Mouse (Mus musculus) midbrain, postnatal 0 days (tissue): Measurements from ENCODE around the gene Camp. TPM values are rescaled to one million over a fixed set of nuclear protein-coding genes. Genes with fewer than 3 reads are reported as not detected.

Experiments used
- ATAC-seq: fragments of 200-750 bp; cut with Nextera tagmentation; 2 replicates; pipeline ENCODE4 v1.8.0; 2017; ENCODE audit warnings: moderate number of reproducible peaks, mild to moderate bottlenecking, moderate TSS enrichment, moderate library complexity; ENCODE audit not compliant: low FRiP score
- DNase-seq: peaks from one replicate; pipeline ENCODE4 v3.0.0-alpha.2; 2015; ENCODE audit warnings: low spot score
- H3K27ac ChIP-seq: fragments of 300-500 bp; sonication (generic); 2 replicates; pipeline ENCODE4 v1.5.1; 2014; ENCODE audit warnings: low read depth, mild to moderate bottlenecking, low read length, mixed read lengths
- H3K27me3 ChIP-seq: fragments of 300-500 bp; sonication (generic); 2 replicates; pipeline ENCODE4 v1.6.1; 2014; ENCODE audit warnings: low read length, control low read depth, mixed read lengths; ENCODE audit not compliant: insufficient read depth
- H3K36me3 ChIP-seq: fragments of 300-500 bp; sonication (generic); 2 replicates; pipeline ENCODE4 v1.6.1; 2014; ENCODE audit warnings: low read length, control low read depth, mixed read lengths; ENCODE audit not compliant: insufficient read depth
- H3K4me1 ChIP-seq: fragments of 300-500 bp; sonication (generic); 2 replicates; pipeline ENCODE4 v1.6.1; 2014; ENCODE audit warnings: mild to moderate bottlenecking, control low read depth, antibody characterized with exemption, low read length, mixed read lengths; ENCODE audit not compliant: insufficient read depth
- H3K4me2 ChIP-seq: fragments of 300-500 bp; sonication (generic); 2 replicates; pipeline ENCODE4 v1.6.1; 2014; ENCODE audit warnings: low read depth, mild to moderate bottlenecking, low read length, mixed read lengths; ENCODE audit not compliant: poor library complexity, severe bottlenecking
- H3K4me3 ChIP-seq: fragments of 300-500 bp; sonication (generic); 2 replicates; pipeline ENCODE4 v1.5.1; 2014; ENCODE audit warnings: low read depth, mild to moderate bottlenecking, low read length, moderate library complexity
- H3K9ac ChIP-seq: fragments of 300-500 bp; sonication (generic); replicated peaks from 2 replicates; pipeline ENCODE4 v1.6.1; 2014; ENCODE audit warnings: mild to moderate bottlenecking, low read length, moderate library complexity, mixed read lengths; ENCODE audit not compliant: poor library complexity, severe bottlenecking
- H3K9me3 ChIP-seq: fragments of 300-500 bp; sonication (generic); 2 replicates; pipeline ENCODE4 v1.6.1; 2016; ENCODE audit warnings: low read length, control low read depth
- CTCF ChIP-seq: IDR thresholded peaks from 2 replicates; pipeline ENCODE4 v1.5.1; 2016; ENCODE audit warnings: antibody characterized with exemption, mild to moderate bottlenecking
- WGBS: fragments of 180-500 bp; shearing (Covaris S2); extraction: QIAGEN DNeasy Blood & Tissue Kit; methylation state at CpG from one replicate; pipeline ENCODE4 v1.1.7; 2014; 5-methylcytosine and 5-hydroxymethylcytosine counted together
- polyA plus RNA-seq: library from polyadenylated mRNA; unstranded; fragments of >200 nt; fragmentation: Nextera tagmentation; extraction: Ambion mirVana; gene quantifications from 2 replicates; pipeline ENCODE4 v1.2.1, GENCODE M21; 2015
- total RNA-seq: library from RNA; depleted of rRNA; stranded (reverse); fragments of >200 nt; gene quantifications from 2 replicates; pipeline ENCODE4 v1.2.3, GENCODE M21; 2014

Gene Camp
- total and polyA plus RNA-seq, 2 experiments from 2014 or later = 0.21 TPM; not detected in 1

DNA sequence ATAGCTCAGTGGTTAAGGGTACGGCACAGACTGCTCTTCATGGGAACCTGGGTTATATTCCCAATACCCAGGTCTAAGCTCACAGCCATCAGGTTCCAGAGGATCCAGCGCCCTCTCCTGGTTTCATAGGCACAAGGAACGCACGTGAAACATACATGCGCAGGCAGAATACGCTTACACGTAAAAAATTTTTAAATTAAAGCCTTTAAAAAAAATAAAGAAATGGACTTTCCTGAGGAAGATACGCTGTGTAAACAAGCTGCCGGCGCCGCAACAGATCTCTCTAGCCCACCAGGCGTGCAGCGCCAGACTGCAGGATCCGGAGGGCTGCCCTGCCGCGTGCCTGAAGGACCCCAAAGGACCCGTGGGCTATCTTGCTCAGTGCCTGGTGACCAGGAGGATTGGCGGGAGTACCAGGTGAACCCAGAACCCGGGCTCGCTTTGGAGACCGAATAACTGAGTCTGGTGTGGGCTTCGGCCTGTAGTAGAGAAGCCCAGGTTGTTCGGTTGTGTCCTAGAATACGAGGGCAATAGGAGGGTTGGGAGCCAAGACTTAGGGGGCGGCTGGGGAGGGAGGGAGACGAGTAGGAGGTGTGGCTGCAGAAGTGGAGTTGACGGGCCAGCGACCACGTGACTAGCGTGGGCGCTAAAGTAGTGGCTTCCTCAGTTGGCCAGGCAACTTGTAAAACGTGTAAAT, 16.9 kb downstream of the Camp start, which contains the start of gene Nme6:
Nme6 (plus strand) TSS at position 359 of the 697 bp plus-strand sequence.
- peak; percentile 90 for TF ChIP-seq CTCF
- peak; percentile 90 for DNase-seq
- peak within 1 kb of the TSS; percentile 87 for H3K27ac ChIP-seq
- no peaks in the 10 kb centered on the region for H3K9me3 ChIP-seq
- H3K4me1 ChIP-seq = no peaks in the 10 kb centered on the region
- peak; percentile 96 for ATAC-seq
- peak within 1 kb of the TSS; percentile 74 for H3K9ac ChIP-seq
- peak within 1 kb of the TSS; percentile 85 for H3K4me2 ChIP-seq
- H3K4me3 ChIP-seq = peak within 1 kb of the TSS; percentile 61
- under 1% methylated on average over 32 of the region's 32 CpGs for WGBS
- no peaks in the 10 kb centered on the region for H3K27me3 ChIP-seq
- H3K36me3 ChIP-seq = 0 out of 2 replicates have a peak, but pooled peaks cover 7% of the 10 kb centered on the region

DNA sequence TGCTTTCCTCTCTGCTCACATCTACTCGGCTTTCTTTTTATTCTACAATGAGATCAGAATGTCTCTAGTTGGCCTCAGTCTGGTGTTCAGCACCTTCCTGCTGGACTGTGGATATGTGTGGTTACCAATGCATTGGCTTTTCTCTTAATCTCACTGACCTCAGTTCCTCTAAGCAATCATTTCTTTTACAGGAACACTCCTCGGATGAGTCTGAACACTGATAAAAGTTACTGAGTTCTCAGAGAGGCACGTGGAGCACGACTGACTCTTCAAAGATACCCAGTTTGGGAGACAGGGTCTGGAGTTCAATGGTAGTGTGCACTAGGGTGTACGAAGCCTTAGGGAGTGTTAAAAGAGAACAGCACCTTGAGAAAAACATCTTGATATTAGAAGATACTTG, 23.2 kb downstream of the Camp start:
- no peak overlapping the region for H3K4me3 ChIP-seq
- H3K9me3 ChIP-seq = no peaks in the 10 kb centered on the region
- no peak overlapping the region for H3K27ac ChIP-seq
- H3K4me1 ChIP-seq = no peaks in the 10 kb centered on the region
- no peak overlapping the region for H3K9ac ChIP-seq
- WGBS = 79% methylated on average over 5 of the region's 5 CpGs
- TF ChIP-seq CTCF = no peak
- no peaks in the 10 kb centered on the region for H3K27me3 ChIP-seq
- no peak for DNase-seq
- H3K36me3 ChIP-seq = no peaks in the 10 kb centered on the region
- no peak for ATAC-seq
- H3K4me2 ChIP-seq = no peak overlapping the region

DNA sequence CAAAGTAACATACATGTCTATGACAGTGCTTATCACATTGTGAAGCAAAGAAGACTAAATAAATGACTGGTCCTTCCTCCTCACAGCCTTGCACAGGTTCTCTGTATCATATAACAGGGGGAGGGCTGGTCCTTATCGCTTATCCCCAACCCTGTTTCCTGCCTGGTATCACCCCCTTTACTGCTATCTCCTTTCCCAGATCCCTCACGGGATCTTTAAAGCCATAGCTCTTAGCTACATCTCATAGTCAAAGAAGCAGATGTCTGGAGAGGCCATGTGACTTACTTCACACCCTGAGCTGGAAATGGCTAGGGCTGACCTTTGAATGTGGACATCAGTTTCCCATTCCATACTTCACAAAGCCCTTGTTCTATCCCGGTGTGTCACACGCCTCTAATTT, 23.7 kb downstream of the Camp start:
- 75% methylated on average over 4 of the region's 4 CpGs for WGBS
- no peak overlapping the region for H3K27ac ChIP-seq
- H3K9me3 ChIP-seq = no peaks in the 10 kb centered on the region
- no peak overlapping the region for H3K4me2 ChIP-seq
- DNase-seq = no peak
- no peaks in the 10 kb centered on the region for H3K4me1 ChIP-seq
- H3K9ac ChIP-seq = no peak overlapping the region
- no peak overlapping the region for H3K4me3 ChIP-seq
- no peaks in the 10 kb centered on the region for H3K36me3 ChIP-seq
- no peak for ATAC-seq
- H3K27me3 ChIP-seq = no peaks in the 10 kb centered on the region
- TF ChIP-seq CTCF = no peak

DNA sequence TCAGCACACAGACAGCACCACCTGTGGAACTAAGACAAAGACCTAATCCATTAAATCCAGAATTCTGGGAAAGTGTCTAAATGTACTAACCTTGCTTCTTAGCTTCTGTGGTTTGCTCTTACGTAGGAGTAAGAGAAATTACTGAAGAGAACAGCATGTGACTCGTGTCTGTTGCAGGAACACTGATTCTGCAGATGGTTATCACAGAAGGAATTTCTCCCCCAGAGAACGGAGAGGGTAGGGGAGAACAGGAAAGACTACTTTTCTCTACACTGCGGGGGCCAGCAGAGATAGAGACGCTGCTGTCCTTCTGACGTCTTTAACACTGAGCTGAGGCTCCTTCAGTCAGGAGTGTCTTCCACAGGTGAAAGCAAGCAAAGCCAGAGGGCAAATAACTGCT, 33.1 kb downstream of the Camp start:
- no peak for DNase-seq
- H3K9me3 ChIP-seq = no peaks in the 10 kb centered on the region
- ATAC-seq = no peak

DNA sequence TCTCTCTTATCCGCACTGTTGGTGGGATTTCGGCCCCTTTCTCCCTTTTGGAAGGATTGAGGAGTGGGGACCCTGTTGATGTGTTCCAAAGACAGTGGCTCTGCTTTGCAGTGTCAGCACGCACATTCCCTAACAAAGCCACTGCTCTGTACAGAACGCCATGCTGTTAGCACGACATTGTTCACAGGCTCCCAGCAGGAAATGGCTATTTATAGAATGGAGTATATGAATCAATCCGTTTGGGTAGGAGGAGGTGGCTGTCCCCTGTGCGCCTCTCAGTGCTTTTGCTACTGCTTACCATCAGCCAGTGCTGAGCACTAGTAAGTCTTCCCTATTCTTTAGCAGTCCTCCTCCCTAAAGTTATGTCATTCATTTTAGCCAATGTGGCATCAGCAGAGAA, 36.0 kb downstream of the Camp start:
- Histone ChIP-seq H3K27ac (no peak overlapping the region), H3K4me3 (no peak overlapping the region), H3K36me3 (no peaks in the 10 kb centered on the region), H3K9me3 (no peaks in the 10 kb centered on the region), H3K27me3 (no peaks in the 10 kb centered on the region), H3K9ac (no peak overlapping the region), H3K4me1 (no peaks in the 10 kb centered on the region), H3K4me2 (no peak overlapping the region)
- no peak for TF ChIP-seq CTCF
- ATAC-seq (no peak), DNase-seq (peak; percentile 59)
- WGBS = 34% methylated on average over 7 of the region's 7 CpGs

More for the DNA sequence above, 33.1 kb downstream of the Camp start:
- H3K36me3 ChIP-seq = no peaks in the 10 kb centered on the region
- no peak overlapping the region for H3K4me2 ChIP-seq
- H3K27ac ChIP-seq = no peak overlapping the region
- no peak overlapping the region for H3K9ac ChIP-seq
- no peaks in the 10 kb centered on the region for H3K4me1 ChIP-seq
- no peak for TF ChIP-seq CTCF
- H3K27me3 ChIP-seq = no peaks in the 10 kb centered on the region
- WGBS = 59% methylated on average over 6 of the region's 6 CpGs
- H3K4me3 ChIP-seq = no peak overlapping the region

DNA sequence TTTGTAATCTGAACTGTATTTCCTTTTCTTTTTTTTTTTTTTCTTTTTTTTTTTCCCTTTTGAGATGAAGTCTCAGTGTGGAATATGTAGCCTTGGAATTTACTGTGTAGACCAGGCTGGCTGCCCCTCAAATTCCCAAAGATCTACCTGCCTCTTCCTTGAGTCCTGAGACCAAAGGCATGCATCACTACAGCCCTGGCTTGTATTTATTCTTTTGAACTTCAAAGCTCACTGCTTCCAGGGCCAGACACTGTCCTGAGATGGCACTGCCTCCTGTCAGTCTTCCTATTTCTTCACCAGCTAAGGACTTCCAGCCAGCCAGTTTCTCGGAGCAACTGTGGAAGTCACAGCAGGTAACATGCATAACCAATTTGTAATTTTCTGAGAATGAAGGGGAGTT, 37.4 kb downstream of the Camp start, which contains the start of gene Spink8:
Spink8 (plus strand) TSS at position 301 of the 400 bp plus-strand sequence.
- H3K27me3 ChIP-seq = no peaks in the 10 kb centered on the region
- no peak within 1 kb of the TSS for H3K27ac ChIP-seq
- no peak within 1 kb of the TSS for H3K9ac ChIP-seq
- H3K4me3 ChIP-seq = no peak within 1 kb of the TSS
- no peaks in the 10 kb centered on the region for H3K9me3 ChIP-seq
- no peaks in the 10 kb centered on the region for H3K36me3 ChIP-seq
- no peak within 1 kb of the TSS for H3K4me2 ChIP-seq
- ATAC-seq (no peak), DNase-seq (no peak)
- no peaks in the 10 kb centered on the region for H3K4me1 ChIP-seq
- no peak for TF ChIP-seq CTCF
- WGBS = 41% methylated on average over 1 of the region's 1 CpGs
